Mouse (Mus musculus): Measurements from ENCODE around the gene Agt. TPM values are rescaled to one million over a fixed set of nuclear protein-coding genes. Genes with fewer than 3 reads are reported as not detected.
A peak's percentile ranks its signal among the peaks of the same experiment; 100 is the strongest.

The Agt gene
- total RNA-seq, 2 experiments from 2014 or later, result 13.3 to 17.8 TPM

DNA sequence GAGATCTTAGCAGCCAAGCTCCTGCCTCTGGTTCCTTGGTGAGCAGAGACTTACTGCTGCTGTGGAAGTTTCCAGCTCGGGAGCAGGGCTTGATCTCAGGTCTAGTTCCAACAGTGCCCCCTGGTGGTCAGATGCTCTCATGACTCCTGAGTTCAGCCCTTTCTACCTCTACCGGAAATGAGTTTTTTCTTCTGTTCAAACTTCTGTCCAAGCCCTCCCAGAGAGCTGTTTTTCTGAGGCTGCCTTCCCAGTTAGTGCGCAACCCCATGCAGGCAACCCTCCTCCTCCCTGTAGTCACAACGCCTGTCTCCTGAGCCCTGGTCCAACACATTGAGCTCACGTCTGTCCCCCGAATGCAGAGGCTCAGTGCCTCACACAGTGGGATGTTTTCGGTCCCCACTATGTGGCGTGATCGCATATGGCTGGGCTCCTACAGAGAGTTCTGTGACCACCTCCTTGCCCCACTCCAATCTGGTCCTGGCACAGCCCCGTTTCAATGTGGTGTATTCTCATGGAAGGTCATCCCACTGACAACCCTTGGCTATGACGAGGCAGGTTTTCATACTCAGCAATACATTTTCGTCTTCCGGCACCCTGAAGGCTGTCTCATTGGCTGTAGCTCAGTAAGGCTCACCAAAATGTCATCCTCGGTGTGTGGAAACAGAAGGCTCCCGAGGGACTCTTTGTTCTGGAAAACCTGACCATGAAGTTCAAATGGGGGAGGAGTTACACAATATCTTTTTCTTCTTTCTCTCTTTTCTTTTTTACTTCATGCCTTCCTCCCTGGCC lies 4.2 kb upstream of the Agt start:
- intact Hi-C loops (cut with DNase I), result loop anchor here (5.0 kb wide), 1 partner anchor 176 kb away; no protein-coding TSS in a partner anchor
- peak; percentile 93 for TF ChIP-seq CTCF (IDR thresholded peaks at IDR 0.05)
- peak; percentile 84 to 92 for DNase-seq (ENCODE audit: extremely low spot score in 1 of 2, low spot score in 2 of 2)
- no peak overlapping the region for H3K4me3 ChIP-seq
- peak overlapping the region; percentile 78 for H3K27ac ChIP-seq

DNA sequence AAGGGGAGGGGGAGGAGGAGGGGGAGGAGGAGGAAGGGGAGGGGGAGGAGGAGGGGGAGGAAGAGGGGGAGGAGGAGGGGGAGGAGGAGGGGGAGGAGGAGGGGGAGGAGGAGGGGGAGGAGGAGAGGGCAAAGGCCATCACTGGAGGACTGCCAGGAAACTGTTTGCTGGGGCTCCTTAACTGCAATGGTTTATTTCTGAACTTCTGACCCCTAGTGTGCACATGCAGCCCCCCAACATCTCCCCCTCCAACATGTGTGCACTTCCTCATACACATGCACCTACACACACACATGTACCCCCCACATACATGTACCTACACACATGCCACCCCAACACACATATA lies 2.9 kb upstream of the Agt start:
- TF ChIP-seq CTCF (IDR thresholded peaks at IDR 0.05), result no peak
- intact Hi-C loops (cut with DNase I), result loop anchor here (5.0 kb wide), 1 partner anchor 175 kb away; no protein-coding TSS in a partner anchor

DNA sequence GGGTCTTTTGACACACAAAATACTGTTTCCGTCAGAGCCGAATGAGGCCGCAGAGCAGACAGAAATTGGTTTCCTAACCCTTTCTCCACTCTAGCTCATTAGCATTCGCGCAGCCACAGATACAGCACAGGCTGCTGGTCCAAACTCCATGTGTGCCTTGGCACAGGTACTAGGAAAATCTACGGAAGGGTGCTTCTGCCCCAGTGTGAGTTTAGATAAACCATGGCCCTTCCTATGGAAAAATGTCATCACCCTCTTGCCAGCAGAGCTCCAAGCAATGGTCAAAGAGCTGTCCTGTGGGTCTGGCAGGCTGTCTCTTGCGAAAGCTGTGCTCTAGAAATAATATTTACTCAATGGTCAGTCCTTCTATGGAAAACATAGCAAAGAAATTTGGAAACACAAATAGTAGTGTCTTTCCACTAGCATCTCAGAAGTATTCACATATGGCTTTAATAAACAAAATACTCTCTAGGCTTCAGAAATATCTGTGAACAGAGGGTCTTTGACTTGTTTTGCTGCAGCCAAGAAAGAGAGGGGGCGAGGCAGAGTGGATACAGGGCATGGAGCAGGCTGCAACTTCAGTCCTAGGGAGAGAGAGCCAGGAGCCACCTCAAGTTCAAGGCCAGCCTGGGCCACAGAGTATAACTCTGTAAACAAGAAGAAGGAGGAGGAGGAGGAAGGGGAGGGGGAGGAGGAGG lies 2.4 kb upstream of the Agt start:
- no peak for DNase-seq (ENCODE audit: extremely low spot score in 1 of 2, low spot score in 2 of 2)
- no peak overlapping the region for H3K4me3 ChIP-seq
- TF ChIP-seq CTCF (IDR thresholded peaks at IDR 0.05), result no peak
- no peak overlapping the region for H3K27ac ChIP-seq
- intact Hi-C loops (cut with DNase I), result loop anchor here (5.0 kb wide), 1 partner anchor 175 kb away; no protein-coding TSS in a partner anchor

More for the DNA sequence above, 2.9 kb upstream of the Agt start:
- Histone ChIP-seq H3K4me3 (no peak overlapping the region), H3K27ac (no peak overlapping the region)
- no peak for DNase-seq (ENCODE audit: extremely low spot score in 1 of 2, low spot score in 2 of 2)

DNA sequence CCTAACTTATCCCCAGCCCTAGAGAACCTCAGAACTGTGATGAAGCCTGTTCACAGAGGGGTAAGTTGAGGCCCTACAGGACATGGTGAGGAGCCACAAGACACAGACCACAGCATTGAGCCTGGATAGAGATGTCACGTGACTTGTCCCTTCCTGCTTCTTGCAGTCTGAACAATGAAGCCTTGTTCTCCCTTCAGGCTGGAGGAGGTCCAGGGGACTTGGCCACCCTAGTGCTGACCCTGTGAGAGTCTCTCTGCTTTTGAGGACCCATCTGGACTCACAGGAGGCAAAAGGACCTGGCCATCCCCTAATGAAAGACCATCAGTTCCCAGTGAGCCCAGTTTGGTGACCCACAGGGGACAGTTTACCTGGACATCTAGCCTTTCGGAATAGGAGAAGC lies 406 bp downstream of the Agt start:
- Histone ChIP-seq H3K27ac (peak overlapping the region; percentile 81), H3K4me3 (no peak overlapping the region)
- no peak for TF ChIP-seq CTCF (IDR thresholded peaks at IDR 0.05)
- intact Hi-C loops (cut with DNase I), result no loop called here
- DNase-seq (ENCODE audit: extremely low spot score in 1 of 2, low spot score in 2 of 2), result peak in 1 of 2 experiments; percentile 42

DNA sequence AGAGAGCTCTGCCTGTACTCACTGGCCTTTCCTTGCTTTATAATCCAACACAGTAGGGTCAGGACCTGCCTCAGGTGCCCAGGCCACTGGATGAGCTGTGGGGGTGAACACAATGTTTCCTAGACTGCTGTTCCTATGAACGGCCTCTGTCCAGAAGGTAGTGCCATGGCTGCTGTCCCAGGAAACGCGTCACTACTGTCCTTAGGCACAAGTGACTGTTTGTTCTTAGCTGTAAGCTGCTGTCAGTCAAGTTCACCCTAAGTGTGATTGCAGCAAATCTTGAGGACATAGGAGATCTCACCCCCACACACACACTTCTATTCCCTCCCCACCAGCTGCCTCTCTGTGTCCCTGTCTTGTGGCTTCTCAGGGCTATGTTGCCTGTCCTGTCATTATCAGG lies 1.9 kb downstream of the Agt start:
- Histone ChIP-seq H3K27ac (no peak overlapping the region), H3K4me3 (no peak overlapping the region)
- no peak for TF ChIP-seq CTCF (IDR thresholded peaks at IDR 0.05)
- DNase-seq (ENCODE audit: extremely low spot score in 1 of 2, low spot score in 2 of 2), result no peak
- intact Hi-C loops (cut with DNase I), result no loop called here

DNA sequence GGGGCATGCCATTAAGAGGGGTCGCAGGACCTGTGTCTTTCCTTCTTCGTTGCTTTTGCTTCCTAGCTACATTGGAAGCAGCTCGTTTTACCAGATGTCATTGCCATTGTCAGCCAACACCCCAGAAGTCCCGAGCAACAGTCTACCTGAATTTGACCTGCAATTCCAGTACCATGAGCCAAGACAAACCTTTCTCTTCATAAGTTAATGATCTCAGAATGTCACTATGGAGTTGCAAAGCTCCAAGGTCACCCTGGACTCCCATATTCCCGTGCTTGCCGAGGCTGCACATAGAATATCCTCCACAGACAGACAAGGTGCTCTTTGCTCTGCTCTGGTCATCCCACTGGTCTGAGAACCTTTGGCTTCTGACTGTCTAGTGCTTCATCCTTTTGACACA lies 2.4 kb downstream of the Agt start:
- no peak for DNase-seq (ENCODE audit: extremely low spot score in 1 of 2, low spot score in 2 of 2)
- intact Hi-C loops (cut with DNase I), result no loop called here
- TF ChIP-seq CTCF (IDR thresholded peaks at IDR 0.05), result no peak
- Histone ChIP-seq H3K27ac (no peak overlapping the region), H3K4me3 (no peak overlapping the region)

DNA sequence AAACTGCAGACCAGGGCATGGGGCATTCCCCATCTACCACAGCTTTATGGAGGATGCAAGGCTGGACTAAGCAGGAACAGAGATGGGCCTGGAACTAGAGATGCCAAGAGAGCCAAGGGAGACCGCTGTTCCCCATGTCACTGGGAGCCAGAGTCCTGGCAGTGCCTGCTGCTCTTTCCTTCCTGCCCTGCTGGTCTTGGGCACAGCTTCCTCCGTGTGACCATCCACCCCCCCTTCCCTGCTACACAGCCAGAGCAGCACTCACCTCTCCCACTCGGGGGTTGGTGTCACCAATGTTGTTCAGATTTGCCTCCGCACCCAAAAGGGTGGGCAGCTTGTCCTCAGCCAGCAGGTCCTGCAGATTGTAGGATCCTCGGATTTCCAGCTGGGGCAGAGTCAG lies 12.0 kb downstream of the Agt start:
- peak overlapping the region; percentile 58 for H3K27ac ChIP-seq
- intact Hi-C loops (cut with DNase I), result no loop called here
- no peak for TF ChIP-seq CTCF (IDR thresholded peaks at IDR 0.05)
- DNase-seq (ENCODE audit: extremely low spot score in 1 of 2, low spot score in 2 of 2), result no peak
- no peak overlapping the region for H3K4me3 ChIP-seq

DNA sequence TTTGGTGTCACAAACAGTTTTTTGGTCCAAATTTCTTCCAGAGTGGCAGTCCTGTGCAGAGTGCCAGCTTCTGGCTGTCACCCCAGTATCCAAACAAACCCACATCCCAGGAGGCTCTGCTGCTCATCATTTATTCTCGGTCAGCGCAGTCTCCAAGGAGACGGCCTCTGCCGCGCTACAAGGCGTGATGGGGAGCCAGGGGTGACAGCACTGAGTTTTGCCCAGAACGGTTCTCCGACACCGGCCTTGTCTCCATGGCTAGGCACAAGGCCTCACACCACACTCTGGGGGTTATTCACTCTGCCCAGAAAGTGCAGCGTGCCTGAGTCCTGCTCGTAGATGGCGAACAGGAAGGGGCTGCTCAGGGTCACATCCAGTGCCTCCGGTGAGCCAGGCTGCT lies 12.8 kb downstream of the Agt start:
- no peak overlapping the region for H3K4me3 ChIP-seq
- peak overlapping the region; percentile 58 for H3K27ac ChIP-seq
- peak; percentile 48 to 57 for DNase-seq (ENCODE audit: extremely low spot score in 1 of 2, low spot score in 2 of 2)
- intact Hi-C loops (cut with DNase I), result no loop called here
- no peak for TF ChIP-seq CTCF (IDR thresholded peaks at IDR 0.05)

DNA sequence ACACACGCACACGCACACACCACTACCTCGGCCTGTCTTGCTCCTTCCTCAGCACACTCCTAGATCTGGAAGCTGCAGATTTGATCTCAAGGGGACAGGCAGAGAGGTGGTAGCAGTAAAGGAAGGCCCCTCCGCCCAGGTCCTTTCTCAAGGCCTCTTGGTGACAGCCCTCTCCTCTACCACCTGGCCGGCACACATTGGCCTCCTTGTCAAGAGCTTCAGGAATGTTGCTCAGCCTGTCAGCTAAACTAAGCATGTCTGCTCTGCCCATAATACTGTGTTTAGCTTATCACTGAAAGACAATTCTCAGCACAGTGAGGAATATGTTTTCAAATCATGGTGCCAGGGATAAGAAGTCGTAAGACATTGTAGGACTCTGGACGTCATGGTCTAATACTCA lies 13.3 kb downstream of the Agt start:
- Histone ChIP-seq H3K4me3 (no peak overlapping the region), H3K27ac (peak overlapping the region; percentile 58)
- DNase-seq (ENCODE audit: extremely low spot score in 1 of 2, low spot score in 2 of 2), result no peak
- no peak for TF ChIP-seq CTCF (IDR thresholded peaks at IDR 0.05)
- intact Hi-C loops (cut with DNase I), result no loop called here

DNA sequence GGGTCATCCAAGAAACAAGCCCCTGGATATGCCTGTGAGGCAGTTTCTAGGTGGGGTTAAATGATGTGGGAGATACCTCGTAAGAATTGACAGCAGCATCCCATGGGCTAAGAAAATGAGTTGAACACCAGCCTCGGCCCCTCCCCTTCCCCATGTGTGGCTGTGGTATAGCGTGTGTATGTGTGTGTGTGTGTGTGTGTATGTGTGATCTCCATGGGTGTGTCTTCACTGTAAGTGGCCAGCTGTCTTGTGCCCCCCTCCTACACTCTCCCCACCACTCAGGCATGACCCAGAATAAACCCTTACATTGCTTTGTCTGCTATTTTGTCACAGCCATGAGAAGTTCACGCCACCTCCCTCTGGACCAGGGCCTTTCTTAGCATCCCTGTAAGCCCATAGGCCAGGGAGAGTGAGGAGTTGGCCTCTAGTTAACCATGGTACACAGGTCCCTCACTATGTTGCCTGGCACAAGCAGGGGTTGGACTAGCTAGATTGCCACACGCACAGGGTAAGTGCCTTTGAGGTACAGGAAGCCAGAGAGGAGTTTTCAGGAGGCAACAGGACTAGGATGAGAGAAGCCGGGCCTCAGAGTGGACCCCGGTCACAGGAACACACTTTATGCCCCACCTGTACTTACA lies 14.3 kb downstream of the Agt start:
- intact Hi-C loops (cut with DNase I), result no loop called here
- Histone ChIP-seq H3K4me3 (no peak overlapping the region), H3K27ac (no peak overlapping the region)
- DNase-seq (ENCODE audit: extremely low spot score in 1 of 2, low spot score in 2 of 2), result no peak
- no peak for TF ChIP-seq CTCF (IDR thresholded peaks at IDR 0.05)

DNA sequence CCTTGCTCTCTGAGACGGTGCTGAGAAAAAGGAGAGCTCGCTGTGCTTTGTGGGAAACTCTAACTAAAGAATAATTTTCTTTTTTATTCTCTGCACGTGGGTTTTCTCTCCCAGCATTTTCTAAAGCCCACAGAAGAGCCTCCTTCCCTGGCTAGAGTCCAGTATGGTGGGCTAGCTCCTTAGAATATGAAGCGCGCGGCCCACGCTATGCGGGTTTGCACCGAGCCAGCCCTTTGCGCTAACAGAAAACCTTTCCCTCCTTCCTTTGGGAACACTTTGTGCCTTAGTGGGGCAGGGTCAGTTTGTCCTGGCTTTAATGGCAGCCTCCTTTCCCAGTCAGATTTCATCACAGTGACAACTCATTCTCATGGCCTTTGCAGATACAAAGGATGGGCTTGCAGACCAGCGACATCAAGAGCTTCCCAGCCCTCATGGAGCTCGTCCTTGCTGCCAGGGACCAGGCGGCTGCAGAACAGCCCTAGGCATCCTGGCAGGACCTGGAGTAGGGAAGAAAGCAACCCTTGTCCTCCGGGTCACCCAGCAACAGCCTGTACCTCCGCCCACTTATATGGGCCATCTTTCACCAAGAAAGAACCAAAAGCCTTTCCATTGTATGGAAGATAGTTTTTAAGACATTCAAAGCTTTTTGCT lies 18.4 kb downstream of the Agt start:
- DNase-seq (ENCODE audit: extremely low spot score in 1 of 2, low spot score in 2 of 2), result no peak
- intact Hi-C loops (cut with DNase I), result no loop called here
- Histone ChIP-seq H3K27ac (peak overlapping the region; percentile 13), H3K4me3 (no peak overlapping the region)
- TF ChIP-seq CTCF (IDR thresholded peaks at IDR 0.05), result no peak

DNA sequence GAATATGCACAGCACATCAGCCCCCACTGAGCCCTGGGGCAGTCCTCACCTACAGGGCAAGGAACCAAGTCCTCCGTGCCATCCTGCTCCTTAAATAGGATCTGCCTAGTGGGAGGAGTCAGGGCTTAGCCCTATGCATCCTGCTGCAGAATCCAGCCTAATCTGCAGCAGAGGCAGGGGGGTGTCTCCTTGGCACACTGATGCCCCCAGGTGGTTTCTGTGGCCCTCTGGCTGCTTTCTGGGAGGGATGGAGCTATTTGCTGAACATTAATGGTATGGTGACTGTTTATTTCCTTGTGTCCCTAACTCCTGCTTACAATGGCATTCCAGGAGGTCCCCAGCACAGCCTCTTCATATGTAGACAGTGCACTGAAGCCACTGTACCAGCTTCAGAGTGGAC lies 21.3 kb downstream of the Agt start:
- no peak for DNase-seq (ENCODE audit: extremely low spot score in 1 of 2, low spot score in 2 of 2)
- H3K27ac ChIP-seq, result 0 out of 2 replicates have a peak overlapping the region, but pooled peaks have one; percentile 10
- intact Hi-C loops (cut with DNase I), result no loop called here
- no peak overlapping the region for H3K4me3 ChIP-seq
- peak; percentile 31 for TF ChIP-seq CTCF (IDR thresholded peaks at IDR 0.05)
